Mouse (Mus musculus) gastrocnemius, postnatal 25 days (tissue): Measurements from ENCODE around the gene Baz1a. TPM values are rescaled to one million over a fixed set of nuclear protein-coding genes. Genes with fewer than 3 reads are reported as not detected.

Experiments
- DNase-seq: peaks from one replicate; pipeline ENCODE4 v3.0.0; 2022
- total RNA-seq, 2 experiments: library from RNA; stranded (reverse); gene quantifications; 1 replicate in 1 of 2; 2 replicates in 1 of 2; pipeline ENCODE4 v1.2.3; 2021

Gene Baz1a
- total RNA-seq, 2 experiments from 2014 or later = 4.6 to 5.5 TPM

DNA sequence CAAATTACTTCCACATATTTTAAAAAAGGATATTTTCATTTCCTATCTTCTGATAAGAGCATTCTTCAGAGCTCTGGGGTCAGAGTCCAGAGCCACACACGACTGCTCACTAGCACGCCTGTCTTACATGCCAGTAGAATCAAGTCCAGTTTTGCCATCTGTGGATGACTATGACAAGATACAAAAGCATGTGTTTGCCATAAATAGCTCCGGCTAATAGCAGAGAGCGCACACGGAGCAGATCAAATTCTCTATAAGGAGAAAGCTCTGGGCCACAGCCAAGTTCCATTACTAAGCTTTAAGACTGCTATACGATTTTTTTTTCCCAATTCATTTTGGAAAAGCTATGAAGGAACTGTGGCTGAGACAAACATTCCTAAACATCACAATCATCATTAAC is 154.6 kb downstream of the Baz1a start:
- no peak for DNase-seq

GRCm38 (mm10) chr12:54850551-54850950 is 163.6 kb downstream of the Baz1a start:
- DNase-seq = no peak

DNA sequence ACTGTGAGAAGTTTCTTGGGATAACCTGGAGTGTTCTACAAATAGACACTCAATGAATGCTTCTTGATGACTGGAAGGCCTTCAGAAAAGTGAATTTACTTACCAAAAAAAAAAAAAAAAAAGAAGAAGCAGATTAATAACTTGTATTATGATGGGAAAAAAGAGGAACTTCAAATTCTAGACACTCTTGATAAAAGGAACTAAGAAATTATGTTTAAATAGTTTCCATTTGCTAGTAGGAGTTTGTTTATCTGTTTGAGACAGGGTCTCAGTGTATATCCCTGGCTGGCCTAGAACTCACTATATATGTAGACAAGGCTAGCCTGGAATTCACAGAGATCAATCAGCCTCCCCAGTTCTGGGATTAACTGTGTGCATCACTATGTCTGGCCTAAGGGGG is 169.7 kb downstream of the Baz1a start:
- DNase-seq = no peak

Other genes starting within 250 kb of the Baz1a start
- gene Snx6, start 218.6 kb downstream of the Baz1a start, total RNA-seq = 10 to 100 TPM; 17.2 to 18.6 TPM
- 100 to 1,000 TPM; 511 to 548 TPM for gene Cfl2, start 151.5 kb downstream of the Baz1a start, total RNA-seq
- gene Gm20403, start 27.8 kb downstream of the Baz1a start, total RNA-seq = not detected
- 1 to 10 TPM; 5.6 to 6.6 TPM for gene 2700097O09Rik, start 65.8 kb upstream of the Baz1a start, total RNA-seq
- gene Srp54a, start 65.9 kb upstream of the Baz1a start, total RNA-seq = 10 to 100 TPM; 62.6 to 69.8 TPM
- gene Fam177a, start 110.1 kb upstream of the Baz1a start, total RNA-seq = 1 to 10 TPM; 3.9 to 8.4 TPM
- gene Srp54b, start 140.8 kb upstream of the Baz1a start, total RNA-seq = 10 to 100 TPM; 31.1 to 32.2 TPM
- 1 to 10 TPM in 1 of 2 experiments, not detected in 1; 2.9 TPM for gene 1700047I17Rik2, start 185.2 kb upstream of the Baz1a start, total RNA-seq
- gene Srp54c, start 215.8 kb upstream of the Baz1a start, total RNA-seq = 10 to 100 TPM; 21.9 to 25.3 TPM